Mouse (Mus musculus): Measurements from ENCODE around the gene Pard6b. TPM values are rescaled to one million over a fixed set of nuclear protein-coding genes. Genes with fewer than 3 reads are reported as not detected.
"Not testable (repeated sequence)": the region's sequence is repeated elsewhere in the genome, so short reads cannot be mapped to it uniquely, and the experiment has no call there.

Pard6b gene
- total RNA-seq (2021) (1 to 10 TPM in 1 of 2 experiments, under 1 TPM in 1; 0.92 to 1.9 TPM), polyA plus RNA-seq (2012; rRNA removed) (1.3 and 2.1 TPM in 2 replicates)
- long read RNA-seq = 0 reads

DNA sequence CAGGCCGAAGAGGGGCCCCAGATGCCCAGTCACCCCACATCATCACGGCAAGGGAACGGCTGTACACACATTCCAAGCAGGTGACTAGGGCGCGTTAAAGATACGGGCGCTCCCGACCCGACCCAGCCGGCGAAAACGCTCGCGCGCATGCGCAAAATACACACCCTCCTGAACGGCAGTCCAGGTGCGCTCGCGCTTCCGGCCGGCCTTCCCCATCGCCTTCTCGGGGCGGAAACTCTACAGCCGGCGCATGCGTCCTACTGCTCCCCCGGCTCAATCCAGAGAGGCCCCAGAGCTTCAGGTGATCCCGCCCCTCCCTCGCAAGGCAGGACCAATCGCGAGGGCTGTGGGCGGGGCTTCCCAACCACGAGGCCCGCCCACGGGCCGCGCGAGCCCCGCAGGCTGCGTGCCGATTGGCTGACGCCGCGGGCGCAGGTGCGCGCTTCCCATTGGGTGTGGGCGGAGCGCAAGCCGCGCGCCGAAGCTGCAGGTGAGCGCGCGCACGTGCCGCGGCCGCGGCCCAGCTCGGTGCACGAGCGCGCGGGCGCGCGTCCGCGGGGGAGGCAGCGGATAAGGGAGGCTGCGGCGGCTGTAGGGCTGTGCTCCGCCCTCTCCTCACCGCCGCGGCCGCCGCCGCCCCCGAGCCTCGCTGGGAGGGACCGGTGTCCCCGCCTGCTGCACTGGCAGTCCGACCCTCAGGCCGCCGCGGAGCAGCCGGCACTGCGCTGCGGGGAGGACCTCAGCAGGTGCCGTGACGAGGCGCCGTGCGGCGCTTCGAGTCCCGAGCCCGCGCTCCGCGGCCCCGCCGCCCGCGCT, at the start of gene Pard6b:
TSS of gene Pard6b (plus strand) at position 574 of the 816 bp plus-strand sequence.
- DNase-seq = peak; percentile 96

DNA sequence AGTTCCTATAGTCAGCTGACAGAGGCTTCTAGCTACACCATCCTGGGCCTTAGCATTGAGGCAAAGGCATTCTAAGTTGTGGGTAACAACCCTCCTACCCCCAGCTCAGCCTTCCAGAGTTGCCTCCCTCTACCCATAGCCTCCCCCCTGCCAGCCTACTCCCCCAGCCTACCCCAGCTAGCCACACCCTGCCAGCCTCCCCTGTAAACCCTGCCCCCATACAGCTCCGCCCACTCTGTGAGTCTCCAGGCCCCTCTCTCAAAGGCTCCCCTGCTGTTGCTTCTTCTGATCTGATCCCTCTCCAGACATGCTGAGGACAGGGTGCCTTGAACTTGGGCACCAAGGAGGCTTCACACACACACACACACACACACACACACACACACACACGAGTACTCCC, 49.0 kb upstream of the Pard6b start:
- no peak for DNase-seq

DNA sequence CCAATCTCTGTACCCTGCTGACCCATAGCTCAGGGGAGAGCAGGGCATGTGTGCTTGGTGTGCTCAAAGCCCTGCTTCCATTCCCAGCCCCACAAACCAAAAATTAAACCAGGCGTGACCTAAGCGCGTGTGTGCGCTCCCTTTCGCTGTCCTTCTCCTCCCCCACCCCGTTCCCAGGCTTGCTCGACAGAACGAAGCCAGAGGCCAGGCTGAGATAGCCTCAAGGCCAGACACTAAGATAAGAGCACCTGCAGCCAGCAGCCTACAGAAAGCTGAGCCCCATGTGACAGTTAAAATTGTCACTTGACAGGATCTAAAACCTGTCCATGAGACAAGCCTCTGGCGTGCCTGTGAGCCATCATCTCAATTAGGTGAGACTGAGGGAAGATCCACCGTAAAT, 46.9 kb upstream of the Pard6b start:
- DNase-seq = peak; percentile 30

DNA sequence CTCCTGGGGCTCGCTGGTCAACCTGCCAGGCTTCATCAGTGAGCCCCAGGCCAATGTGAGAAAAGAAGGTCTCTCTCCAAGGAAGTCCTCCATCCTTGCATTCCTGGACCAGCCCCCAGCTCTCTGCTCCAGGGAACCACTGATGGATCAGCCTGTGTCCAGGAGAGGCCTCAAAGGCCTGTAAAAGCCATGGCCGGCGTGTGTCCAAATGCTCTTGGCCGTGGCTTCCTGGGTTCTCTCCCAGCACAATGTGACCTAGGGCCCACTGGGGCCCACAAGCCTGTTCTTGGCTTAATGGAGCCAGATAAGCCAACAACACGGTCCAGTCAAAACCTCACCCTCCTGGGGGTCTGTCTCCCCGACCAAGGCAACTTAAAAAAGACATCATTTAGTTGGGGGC, 44.9 kb upstream of the Pard6b start:
- DNase-seq = no peak

DNA sequence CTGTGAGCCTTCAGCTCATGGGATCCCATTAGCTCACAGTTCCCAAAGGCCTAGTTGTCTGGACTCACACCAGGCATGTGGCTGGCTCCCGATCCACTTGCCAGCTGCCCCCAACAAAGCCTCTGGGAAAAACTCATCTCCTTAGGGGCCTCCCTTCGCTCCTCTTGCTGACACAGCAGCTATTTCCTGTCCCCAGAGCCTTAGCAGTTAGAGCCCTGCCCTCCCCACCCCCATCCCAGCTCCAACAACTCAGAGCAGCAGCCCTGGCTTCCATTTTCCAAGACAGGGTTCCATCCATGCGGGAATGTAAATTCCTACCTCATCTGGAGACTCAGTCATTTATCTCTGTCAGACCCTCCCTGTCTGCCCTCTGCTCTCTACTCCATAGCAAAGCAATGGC, 43.7 kb upstream of the Pard6b start:
- DNase-seq = no peak

DNA sequence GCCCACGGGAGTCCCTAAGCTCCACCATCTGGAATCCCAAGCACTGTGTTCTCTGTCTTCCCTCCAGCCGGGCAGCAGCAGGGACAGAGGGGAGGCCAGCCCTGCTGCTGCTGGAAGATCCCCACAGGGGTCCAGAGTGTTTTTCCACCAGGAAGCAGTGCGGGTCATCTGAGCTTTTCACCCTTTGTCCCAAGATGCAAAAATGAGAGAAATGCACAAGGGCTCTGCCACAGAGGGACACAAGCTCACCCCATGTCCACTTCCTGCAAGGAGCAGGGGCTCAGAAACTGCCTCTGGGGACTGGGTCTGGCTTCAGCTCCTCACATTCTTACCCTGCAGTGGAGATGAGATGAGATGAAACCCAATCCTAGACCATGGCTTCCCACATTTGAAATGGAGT, 40.1 kb upstream of the Pard6b start:
- no peak for DNase-seq

DNA sequence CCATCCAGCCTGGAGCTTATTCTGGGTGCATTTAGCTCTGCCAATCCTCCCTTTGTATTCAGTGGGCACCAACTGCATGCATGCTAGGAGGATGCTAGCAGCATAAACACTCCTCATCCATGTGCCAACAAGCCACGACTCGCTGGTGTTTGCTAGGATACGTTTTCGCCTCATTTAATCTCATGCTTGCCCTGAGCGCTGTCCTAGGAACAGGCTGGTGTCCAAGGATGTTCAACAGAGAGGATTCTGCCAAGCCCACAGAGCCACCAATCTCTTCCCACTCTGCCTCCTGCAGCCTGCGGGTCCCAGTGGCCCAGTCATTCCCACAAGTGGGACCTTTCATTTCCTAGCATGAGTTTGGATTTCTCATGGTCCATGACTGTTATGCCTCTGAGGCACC, 38.8 kb upstream of the Pard6b start:
- no peak for DNase-seq

DNA sequence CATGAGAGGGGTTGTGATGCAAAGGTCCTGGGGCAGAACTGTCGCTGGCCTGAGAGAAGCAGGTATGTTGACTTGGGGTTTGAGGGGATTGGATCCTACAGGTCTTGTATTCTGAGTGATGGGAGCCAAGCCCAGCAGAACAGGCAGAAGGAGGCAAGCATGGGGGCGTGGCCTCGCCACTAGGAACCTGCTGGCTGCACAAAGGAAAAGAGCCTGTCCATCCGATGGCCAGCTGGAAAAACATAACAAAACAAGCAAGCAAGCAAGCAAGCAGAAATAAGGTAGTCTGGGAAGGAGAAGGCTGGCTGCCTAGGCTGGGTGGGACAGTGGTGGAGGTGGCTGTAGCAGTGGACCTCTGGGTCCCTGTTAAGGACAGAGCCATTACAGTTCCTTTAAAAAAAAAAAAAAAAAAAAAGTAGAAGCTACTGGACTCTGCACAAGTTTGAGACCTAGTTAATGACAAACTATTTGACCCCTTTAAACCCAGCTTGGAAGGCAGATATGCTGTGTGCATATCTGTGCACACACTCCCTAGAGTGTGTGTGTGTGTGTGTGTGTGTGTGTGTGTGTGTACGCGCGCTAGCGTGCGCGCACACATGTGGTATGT, 36.0 kb upstream of the Pard6b start:
- no peak for DNase-seq

DNA sequence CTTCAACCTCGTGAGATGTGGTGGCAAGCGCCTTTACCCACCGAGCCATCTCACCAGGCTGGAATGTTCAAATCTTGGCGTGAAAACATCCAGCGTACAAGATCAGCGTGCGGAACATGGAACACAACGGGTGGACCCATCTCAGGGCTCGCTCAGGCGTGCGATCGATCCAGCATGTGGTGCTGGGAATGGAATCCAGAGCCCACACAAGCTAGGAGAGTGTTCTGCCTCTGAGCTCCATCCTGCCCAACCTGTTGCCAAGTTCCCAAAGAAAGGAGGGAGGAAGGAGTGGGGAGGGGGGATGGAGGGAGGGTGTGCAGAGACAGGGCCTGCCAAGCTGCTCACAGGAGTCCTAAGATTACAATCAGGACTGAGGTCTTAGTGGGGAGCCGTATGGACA, 35.4 kb upstream of the Pard6b start:
- no peak for DNase-seq

DNA sequence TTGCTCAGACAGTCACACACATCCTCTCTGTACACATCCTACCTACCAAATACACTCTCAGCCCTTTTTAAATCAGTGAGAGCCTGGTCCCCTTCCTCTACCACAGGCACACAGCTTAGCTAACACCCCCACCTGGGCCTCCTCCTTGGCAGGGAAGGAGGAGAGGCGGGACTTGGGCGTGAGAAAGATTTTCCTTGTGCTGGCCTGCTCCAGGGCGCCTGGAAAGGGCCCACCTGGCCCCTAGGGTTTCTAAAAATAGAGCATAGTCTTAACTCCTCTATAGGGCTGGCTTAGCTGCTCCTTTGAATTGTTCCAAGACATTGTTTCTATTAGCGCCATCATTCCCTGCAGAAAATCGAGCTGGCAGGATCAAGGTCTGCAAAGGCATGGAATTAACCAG, 35.0 kb upstream of the Pard6b start:
- DNase-seq = no peak

DNA sequence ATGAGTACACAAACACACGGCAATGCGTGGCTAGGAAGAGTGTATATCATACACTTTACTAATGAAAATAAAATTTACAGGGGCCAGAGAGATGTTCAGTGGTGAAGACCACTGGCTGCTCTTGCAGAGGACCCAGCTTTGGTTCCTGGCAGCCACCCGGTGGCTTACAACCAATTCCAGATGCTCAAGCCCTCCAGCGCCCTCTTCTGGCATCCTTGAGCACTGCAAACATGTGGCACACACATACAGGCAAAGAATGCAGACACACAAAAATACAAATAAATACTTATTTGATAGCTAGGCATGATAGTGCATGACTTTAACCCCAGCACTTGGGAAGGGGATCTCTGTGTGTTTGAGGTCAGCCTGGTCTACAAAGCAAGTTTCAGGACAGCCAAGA, 34.3 kb upstream of the Pard6b start:
- DNase-seq = no peak

DNA sequence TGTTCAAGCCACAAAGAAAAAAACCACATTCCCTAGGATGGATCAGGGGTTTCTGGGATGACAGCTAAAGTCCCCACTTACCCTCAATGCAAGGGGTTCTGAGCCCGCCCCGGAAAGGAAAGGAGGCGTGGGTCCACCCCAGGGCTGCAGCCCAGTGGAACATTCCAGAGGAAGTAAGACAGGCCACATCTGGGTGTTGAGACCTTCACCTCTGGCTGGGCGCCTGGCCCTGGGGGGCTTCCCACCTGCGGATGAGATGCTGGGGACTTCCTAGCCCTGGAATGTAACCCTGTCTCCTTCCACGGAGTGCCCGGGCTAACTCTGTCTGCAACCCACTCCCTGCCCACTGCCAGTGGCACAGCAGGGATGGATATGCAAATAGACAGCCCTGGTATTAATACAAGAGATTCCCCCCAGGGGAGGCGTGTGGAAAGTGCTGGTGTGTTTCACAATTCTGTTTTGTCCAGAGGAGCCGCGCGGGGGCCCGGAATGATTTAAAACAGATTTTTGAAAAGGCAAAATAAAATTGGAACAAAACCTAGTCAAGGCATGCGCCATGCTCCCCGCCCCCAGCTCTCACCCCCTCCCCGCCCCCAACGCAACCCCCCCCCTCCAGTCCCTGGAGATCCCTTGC, 31.7 kb upstream of the Pard6b start:
- DNase-seq = no peak

DNA sequence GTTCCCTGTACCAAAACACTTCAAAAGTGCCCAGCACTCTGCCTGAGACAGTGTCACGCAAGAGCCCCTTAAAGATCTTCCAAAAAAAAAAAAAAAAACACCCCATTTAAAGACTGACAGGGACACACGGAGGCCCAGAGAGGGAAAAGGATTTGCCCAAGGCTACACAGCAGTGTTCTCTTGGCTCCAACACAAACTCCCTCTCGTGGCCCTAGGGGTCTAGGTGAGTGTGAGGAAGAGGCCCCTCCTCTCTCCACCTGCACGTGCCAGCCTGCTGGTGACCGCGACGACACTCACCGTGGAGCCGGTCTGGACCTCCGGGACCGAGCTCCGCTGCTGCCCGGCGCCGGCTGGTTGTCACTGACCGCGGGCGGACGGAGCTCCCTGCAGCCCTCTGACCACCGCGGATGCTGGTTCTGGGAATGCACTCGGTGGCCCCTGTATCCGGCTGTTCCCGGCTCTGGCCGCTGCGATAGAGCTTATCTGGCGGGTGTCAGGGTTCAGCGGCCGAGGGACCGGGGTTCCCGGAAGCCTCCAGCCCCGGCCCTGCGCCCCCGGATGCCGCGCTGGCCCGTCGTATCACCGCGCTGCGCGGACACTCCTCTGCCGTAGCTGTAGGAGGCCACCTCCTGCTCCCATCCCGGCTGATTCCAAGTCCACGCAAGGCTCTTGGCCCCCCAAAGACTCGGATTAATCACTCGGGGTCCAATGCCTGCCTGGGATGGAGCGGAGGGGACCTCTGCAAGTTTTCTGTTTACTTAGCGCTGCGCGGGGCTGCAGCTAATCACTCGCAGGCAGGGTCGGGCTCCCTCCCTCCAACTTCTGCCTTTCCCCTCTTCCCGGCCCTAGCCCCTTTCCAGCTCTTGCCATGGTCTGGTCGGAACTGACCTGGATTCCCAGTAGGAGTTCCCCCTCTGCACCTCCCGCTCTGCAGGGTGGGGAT, 30.5 kb upstream of the Pard6b start:
- DNase-seq = peak; percentile 57

DNA sequence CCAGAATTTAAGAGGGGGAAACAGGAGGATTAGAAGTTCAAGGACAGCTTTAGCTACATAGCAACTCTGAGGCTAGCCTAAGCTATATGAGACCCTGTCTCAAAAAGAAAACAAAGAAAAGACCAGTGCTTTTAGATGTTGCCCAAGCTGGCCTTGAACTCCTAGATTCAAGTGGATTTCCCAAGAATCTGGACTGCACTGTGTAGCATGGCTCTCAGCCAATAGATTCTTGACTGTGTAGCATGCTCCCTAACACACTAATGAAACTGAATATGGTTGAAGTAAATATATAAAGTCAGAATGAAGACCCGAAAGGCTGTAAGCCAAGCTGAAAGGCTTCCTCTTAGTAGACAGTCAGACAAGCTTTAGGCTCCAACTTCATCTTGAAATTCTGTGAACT, 28.6 kb upstream of the Pard6b start:
- peak; percentile 17 for DNase-seq

DNA sequence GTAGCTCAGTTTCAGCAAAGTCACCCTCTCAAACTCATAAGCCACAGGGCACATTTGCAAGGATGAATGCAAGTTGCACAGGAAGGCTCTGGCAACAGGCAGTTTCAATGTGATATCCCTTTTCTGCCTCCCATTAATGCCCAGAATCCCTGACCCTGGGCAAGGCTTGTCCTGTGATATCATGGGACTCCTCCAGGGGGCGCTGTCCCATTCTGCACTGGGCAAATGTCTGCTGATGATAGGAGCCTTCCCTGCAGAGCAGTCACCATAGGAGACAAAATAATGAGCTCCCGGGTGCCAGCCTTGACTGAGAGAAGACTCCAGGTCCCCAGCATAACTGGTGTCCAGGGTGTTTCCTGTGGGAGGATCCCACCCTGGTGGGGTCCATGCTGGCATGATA, 28.1 kb upstream of the Pard6b start:
- DNase-seq = peak; percentile 44

DNA sequence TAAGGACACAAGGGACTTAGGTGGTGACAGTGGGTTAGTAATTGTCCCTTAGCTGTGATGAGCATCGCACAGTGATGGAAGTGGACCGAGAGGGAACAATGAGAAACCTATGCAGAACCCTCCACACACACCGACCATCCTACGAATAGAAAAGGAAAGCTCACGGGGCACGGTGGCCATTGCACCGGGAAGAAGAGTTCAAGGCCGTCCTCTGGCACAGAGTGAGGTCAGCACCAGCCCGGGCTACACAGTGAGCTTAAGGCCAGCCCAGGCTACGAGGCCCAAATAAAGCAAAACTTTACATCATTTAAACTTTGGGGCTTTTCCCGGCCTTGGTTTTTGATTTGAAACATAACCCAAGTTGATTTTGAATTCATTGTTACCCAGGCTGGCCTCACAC, 26.7 kb upstream of the Pard6b start:
- DNase-seq = peak; percentile 34

DNA sequence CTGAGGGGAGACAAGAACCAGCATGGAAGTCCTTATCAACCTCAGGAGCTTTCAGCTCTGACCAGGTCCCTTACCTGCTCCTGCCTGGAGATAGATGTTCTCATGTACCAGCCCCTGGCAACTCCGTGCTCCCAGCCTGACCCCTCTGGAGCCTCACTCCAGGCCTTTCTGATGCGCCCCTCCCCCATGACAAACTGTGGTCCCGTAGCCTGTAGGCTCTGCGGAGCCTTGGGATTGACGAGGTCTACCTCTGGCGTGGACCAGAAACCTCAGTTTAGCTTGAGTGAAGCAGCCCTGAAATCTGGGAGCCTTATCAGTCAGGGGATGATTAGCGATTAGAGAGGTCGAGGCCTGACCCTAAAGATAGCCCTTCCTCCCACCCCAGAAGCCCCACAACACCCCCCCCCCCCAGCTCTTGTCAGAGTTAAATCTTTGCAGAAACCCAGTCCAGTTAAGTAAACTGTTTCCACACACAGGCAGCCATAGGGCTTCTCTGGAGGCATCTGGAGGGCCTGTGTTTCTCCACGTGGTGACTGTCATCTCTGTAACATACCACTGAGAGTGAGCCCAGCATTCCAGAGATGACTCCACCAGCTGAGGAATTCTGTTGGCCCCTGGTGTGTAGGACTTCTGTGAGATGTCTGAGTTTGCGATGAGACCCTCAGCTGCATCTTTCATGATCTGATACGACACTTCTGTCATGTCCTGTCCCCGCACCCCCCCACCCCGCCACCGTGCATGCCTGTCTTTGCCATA, 24.7 kb upstream of the Pard6b start:
- no peak for DNase-seq

DNA sequence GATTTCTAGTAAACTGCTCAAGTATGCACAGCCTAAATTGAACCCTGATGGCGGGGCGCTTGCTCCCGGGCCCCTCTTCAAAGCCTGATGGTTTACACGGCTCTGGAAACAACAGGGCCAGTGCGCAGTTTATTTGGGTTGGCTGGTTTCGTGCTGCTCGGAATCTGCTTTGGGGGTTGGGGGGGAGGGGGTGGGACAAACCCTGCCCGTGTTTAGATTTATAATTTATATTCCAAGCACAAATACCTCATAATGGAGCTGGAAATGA, 24.2 kb upstream of the Pard6b start:
- no peak for DNase-seq

DNA sequence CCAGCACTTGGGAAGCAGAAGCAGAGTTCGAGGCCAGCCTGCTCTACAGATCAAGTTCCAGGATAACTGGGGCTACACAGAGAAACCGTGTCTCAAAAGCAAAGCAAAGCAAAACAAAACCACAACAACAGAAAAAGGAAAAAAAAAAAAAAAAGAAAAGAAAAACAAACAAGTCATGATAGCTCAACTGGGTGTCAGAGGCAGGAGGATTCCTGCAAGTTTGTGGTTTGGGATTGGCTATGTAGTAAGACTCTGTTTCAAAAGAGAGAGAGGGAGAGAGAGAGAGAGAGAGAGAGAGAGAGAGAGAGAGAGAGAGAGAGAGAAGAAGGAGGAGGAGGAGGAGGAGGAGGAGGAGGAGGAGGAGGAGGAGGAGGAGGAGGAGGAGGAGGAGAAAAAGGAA, 22.9 kb upstream of the Pard6b start:
- DNase-seq = not testable (repeated sequence)

DNA sequence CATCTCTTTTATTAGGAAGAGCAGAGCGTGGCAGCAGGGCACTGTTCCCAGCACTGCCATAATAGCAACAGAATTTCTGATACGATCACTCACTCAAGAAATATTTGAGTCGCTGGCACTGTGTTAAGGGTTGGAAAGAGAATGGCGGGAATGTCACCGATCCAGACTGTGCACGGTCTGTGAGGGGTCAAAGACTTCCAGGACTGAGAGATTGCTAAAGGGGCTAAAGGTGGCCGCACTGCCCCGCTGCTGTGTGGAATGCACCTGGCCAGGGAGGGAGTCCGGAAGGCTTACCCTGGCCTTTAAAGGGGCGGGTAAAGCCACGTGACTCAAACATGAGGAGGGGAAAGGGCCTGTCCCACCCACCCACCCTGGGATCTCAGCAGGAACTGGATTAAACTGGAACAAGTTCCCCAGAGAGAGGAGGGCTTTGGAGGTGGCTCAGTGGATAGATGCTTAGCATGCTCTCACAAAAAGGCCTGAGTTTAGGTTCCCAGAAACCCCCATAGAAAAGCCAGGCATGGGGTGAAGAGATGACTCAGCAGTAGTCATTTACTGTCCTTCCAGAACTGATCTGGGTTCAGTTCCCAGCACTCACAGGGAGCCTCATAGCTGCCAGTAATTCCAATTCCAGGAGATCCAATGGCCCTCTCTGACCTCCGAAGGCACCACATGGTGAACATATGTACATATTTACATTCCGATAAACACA, 22.2 kb upstream of the Pard6b start:
- DNase-seq = no peak

DNA sequence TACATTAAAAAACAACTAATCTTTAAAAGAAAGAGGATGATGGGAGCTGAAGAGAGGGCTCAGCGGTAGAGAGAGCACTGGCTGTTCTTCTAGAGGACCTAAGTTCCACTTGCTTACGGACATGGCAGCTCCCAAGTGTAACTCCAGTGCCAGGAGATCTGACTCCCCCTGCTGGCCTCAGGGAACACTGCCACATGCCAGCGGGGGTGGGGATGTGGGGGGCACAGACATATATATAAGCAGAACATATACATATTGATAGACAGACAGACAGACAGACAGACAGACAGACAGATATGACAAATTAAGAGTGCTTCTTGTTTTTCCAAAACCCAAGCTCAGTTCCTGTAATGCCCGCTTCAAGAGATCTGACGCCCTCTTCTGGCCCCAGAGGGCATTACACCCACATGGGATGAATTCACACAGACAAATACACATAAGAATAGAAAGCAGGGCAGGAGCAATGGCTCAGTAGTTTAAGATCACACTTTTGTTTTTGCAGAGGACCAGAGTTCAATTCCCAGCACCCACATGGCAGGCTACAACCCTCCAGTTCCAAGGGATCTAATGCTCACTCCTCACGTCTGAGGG, 21.5 kb upstream of the Pard6b start:
- no peak for DNase-seq
